Mouse (Mus musculus): ENCODE results near the gene Arfgap3. TPM values are rescaled to one million over a fixed set of nuclear protein-coding genes. Genes with fewer than 3 reads are reported as not detected.
"Not testable (repeated sequence)": the region's sequence is repeated elsewhere in the genome, so short reads cannot be mapped to it uniquely, and the experiment has no call there.

The Arfgap3 gene
- total RNA-seq, 4 experiments from 2014 or later = 16.1 to 23.7 (median 20.0) TPM

GRCm38 (mm10) chr15:83345898-83346529 lies 4.0 kb downstream of the Arfgap3 start:
- DNase-seq (ENCODE audit: low spot score in 2 of 2) = no peak

GRCm38 (mm10) chr15:83344956-83345355 lies 5.1 kb downstream of the Arfgap3 start:
- DNase-seq (ENCODE audit: low spot score in 2 of 2) = peak in 1 of 2 experiments; percentile 9

DNA sequence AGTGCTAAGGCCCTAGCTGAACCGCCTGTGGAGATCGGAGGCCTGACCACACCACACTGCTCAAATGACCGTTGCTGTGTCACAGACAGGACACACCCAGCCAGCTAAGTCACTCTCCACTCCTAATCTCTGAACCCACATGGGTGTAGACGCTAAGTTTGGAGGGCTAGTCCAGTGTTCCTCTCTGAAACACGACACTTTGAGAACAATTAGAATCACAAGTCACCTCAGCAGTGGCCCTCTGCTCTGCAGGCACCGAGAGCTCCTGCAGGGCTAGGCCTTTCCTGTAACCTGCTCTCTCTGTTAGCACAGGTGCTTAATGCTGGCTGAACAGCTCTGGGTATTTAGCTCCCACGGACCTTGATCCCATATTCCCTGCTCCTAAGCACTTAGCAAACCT lies 5.9 kb downstream of the Arfgap3 start:
- no peak for DNase-seq (ENCODE audit: low spot score in 2 of 2)

GRCm38 (mm10) chr15:83338908-83339307 lies 11.1 kb downstream of the Arfgap3 start:
- no peak for DNase-seq (ENCODE audit: low spot score in 2 of 2)

DNA sequence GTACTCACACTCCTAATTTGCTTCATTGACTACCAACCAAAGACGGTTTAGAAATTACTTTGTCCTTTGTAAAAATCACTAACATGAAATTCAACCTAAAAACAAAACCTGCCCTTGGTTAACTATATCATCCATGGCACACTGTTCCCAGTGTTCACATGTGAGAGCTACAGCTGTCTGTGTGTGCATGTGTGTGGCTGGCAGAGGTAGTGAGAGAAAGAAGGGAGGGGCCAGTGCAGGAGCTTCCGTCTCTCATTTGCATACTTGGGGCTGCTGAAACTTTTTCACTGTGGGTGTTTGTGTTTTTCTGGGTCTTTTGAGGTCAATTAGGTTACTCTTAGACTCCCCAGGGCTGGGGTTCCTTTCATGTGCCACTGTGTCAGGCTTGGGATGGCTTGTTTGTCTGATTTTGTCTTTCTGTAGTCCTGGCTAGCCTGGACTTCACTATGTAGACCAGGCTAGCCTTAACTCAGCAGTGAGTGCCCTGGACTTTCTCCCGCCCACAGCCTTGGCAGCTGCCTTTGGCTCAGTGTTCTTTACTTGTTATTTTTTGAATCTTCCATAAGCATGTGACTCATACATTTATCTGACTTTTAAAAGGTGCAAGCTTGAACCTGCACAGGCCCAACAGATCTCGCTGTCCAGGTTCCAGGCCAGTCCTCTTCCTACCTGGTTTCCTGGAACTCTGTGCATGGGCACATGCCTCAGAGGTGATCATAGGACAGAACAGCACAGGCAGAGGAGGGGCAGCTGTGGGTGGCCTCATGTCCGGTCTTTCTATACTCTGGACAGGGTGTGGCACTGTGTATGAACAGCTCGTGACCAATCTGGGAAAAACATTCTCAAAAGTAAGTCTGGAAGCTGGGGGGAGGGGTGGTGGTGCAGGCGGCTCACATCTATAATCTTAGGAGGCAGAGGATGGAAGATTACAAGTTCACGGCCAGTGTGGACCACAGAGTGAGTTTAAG lies 11.9 kb downstream of the Arfgap3 start:
- no peak for DNase-seq (ENCODE audit: low spot score in 2 of 2)

GRCm38 (mm10) chr15:83332373-83332772 lies 17.7 kb downstream of the Arfgap3 start:
- no peak for DNase-seq (ENCODE audit: low spot score in 2 of 2)

DNA sequence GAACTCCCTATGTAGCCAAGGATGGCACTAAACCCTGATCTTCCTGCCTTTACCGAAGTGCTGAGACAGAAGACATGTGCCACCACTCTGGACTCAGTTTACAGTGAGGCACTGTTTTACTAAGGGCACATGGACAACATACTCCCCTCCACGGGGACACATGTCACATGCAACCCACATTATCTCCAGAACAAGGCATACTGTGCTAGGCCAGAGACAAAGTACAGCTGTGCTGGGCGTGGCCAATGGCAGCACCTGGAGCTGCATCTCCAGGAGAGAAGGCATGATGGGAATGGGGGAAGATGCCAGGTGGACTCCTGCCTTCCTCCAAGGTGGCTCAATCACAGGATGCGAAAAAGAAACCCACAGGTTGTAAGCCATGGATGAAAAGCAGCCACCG lies 21.1 kb downstream of the Arfgap3 start:
- DNase-seq (ENCODE audit: low spot score in 2 of 2) = no peak

DNA sequence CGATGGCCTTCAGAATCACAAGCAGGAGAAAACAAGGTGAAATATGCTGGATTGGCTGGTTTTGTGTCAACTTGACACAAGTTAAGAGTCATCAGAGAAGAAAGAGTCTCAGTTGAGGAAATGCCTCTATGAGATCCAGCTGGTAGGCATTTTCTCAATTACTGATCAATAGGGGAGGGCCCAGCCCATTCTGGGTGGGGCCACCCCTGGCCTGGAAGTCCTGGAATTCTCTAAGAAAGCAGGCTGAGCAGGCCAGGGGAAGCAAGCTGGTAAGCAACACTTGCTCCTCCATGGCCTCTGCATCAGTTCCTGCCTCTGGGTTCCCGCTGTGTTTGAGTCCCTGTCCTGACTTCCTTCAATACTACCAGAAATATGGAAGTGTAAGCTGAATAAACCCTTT lies 27.0 kb downstream of the Arfgap3 start:
- no peak for DNase-seq (ENCODE audit: low spot score in 2 of 2)

GRCm38 (mm10) chr15:83314914-83315313 lies 35.1 kb downstream of the Arfgap3 start:
- DNase-seq (ENCODE audit: low spot score in 2 of 2) = no peak

DNA sequence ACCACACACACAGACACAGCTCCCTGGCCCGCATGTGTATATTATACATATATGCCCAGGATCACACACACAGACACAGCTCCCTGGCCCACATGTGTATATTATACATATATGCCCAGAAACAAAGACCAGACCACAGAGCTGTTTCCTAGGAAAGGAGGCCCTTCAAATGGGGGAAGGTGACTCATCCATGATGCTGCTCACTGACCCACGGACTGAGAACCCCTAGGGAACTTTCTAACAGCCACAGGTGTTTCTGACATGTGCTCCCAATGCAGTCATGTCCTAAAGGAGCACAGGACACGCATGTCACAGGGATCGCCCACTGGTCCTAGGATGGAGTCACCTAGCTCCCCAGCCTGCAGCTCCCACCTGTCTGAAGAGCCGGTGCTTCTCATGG lies 40.2 kb downstream of the Arfgap3 start:
- DNase-seq (ENCODE audit: low spot score in 2 of 2) = no peak

DNA sequence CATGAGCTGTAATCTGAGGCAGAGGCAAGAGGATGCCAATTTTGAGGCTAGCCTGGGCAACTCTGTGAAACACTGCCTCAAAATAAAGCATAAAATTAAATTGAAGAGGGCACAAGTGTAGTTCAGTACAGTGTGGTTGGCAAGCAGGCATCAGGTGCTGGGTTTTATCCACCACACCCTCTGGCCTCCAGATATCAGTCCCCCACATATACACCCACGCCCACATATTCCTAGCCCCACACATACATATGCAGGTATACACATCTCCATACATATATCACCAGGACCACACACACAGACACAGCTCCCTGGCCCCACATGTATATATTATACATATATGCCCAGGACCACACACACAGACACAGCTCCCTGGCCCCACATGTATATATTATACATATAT lies 41.3 kb downstream of the Arfgap3 start:
- DNase-seq (ENCODE audit: low spot score in 2 of 2) = not testable (repeated sequence)

DNA sequence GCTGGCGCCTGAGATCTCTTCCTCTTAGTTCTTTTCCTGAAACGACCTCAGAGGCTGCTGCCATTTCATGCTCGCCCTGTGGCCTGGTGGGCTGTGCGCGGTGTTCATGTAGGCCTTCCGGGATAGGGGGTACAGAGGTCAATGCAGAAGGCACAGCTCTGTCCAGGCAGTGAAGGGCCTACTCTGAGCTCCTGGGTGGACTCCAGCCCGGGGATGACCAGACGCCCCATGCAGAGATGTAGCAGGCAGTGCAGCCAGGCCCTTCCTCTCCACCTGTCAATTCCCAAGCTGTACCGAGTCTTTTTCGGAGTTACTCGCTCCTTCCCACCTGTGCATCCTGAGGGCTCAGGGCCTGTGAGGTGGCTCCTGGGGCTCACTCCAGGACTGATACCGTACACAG lies 43.9 kb downstream of the Arfgap3 start:
- no peak for DNase-seq (ENCODE audit: low spot score in 2 of 2)

DNA sequence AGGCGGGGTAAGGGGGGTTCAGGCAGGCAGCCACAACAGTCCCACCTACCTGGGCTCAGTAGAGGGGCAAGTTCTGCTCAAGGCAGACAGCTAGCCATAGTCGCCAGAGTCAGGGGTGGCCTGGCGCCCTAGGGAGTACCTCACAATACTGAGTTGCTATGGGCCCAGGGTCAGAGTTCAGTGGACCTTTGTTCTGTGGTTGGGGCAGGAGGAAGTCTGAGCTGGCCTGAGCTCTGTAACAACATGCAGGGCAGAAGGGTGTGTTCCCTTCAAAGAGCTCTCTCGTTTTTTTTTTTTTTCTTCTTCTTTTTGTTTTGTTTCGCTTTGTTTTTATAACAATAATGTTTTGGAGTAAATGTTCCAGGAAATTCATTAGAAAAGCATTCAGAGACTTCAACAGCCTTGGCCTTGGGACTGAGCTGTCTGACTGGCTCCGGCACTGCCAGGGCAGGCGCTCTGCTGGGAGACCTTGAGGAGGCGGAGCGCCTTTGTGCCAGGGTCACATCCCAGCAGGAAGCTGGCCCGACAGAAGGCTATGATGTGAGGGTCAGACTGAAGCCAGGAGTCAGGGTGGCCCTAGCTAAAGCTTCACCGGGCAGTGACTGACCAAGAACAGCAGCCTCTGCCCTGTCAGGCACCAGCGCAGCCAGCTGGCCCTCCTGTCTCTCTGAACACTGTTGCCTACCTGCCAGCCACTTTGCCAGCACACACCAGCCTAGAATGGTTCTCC lies 44.7 kb downstream of the Arfgap3 start:
- peak in 1 of 2 experiments; percentile 23 for DNase-seq (ENCODE audit: low spot score in 2 of 2)

DNA sequence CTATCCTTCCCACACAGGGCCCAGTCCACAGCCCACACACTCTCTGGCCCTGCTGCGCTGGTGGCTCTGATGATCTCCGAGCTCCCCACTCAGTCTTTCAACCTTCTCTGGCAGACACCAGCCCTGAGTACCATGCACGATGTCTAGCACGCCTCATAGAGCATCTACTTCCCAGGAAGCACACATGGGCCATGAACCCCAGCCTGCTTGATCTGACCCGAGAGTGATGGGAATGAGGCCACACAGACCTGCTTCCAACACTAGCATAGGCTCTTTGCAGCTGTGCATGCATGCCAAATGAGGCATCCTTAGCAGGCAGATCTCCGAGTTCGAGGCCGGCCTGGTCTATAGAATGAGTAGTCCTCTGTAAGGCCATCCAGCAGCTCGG lies 45.2 kb downstream of the Arfgap3 start:
- no peak for DNase-seq (ENCODE audit: low spot score in 2 of 2)

GRCm38 (mm10) chr15:83303656-83304484 lies 46.2 kb downstream of the Arfgap3 start:
- DNase-seq (ENCODE audit: low spot score in 2 of 2) = no peak

DNA sequence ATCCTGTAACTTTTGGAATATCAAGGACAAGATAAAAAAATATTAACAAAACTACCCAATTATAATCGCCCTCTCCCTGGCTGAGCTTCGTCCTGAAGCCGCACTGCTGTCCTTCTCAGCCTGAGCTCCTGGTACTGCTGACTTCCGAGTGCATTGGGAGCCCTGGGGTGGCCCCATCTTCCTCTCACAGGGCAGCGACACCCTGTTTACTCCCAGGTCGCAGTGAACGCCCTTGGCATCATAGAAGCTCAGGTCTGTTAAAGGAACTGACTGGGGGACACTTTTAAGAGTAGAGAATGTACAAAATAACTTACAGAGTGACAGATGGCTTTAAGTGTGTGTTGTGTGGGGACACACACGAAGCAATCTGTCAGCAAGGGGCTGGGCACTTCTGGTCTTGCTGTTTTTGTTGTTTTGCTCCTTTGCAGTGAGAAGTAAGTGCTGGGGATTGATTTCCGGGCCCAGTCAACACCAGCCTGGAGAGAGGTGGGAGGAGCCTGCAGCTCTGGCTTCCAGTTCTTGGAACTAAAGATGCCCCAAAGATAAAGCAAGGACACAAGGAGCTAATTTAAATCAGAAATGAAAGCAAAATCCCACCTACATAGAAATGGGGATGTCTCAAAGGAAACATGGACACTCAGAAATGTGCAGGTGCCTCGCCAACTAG lies 50.0 kb downstream of the Arfgap3 start:
- DNase-seq (ENCODE audit: low spot score in 2 of 2) = peak in 1 of 2 experiments; percentile 27

DNA sequence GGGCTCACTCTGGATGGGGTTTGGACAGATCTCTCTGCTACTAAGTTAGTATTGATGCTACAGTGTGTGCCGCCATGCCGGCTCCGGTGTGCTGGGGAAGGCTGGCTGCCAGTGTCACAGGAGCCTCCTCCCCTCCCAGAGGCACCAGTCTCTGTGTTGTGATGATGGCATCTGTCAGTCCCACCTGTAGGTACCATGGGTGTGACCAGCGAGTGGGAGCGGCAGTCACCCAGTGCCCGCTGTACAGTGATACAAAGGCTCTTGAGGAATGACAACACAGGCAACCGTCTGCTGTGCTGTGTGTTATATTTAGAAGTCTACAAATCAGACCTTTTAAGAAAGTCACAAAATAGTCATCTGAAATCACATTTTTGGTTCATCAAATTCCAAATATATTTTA lies 50.6 kb downstream of the Arfgap3 start:
- no peak for DNase-seq (ENCODE audit: low spot score in 2 of 2)

GRCm38 (mm10) chr15:83298810-83299209 lies 51.2 kb downstream of the Arfgap3 start:
- DNase-seq (ENCODE audit: low spot score in 2 of 2) = no peak

DNA sequence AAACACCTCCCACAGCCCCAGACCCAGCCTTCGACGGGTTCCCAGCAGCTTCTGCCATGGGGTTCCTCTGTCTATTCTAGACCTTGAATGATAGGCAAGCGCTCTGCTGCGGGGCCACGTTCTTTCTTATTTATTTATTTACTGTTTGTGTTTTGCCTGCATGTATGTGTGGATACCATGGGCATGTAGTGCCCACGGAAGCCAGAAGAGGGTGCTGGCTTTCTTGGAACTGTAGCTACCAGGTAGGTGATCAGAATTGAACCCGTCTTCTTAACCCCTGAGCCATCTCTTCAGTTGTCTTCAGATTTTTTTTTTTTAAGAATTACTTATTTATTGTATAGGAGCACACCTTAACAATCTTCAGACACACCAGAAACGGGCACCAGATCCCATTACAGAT lies 51.7 kb downstream of the Arfgap3 start:
- no peak for DNase-seq (ENCODE audit: low spot score in 2 of 2)

DNA sequence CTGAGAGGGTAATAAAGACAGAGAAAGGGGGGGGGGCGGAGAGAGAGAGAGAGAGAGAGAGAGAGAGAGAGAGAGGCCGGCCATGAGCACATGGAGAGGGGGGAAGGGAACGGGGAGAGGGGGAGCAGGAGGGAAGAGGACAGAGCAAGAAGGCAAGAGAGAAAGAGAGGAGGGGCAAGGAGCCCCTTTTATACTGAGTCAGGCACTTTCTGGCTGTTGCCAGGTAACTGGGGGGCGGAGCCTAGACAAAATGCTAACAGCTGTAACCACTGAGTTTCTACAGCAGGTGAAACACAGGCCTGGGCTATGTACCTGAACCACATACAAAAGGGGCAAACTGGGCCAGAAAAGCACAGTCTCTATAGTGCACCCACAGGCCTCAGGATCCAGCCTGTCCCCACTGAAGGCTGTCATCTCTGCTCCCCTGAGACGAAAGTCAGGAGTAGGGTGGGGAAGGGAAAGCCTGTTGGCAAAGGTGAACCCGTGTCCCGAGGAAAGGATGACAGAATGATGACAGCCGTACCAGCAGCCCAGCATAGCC lies 53.2 kb downstream of the Arfgap3 start:
- no peak for DNase-seq (ENCODE audit: low spot score in 2 of 2)
